Mouse (Mus musculus) C2C12 (cell line): ENCODE data around the gene Rasl10a.

Experiments
- CTCF ChIP-seq: IDR thresholded peaks from one replicate; pipeline ENCODE4 v1.5.1; 2011; ENCODE audit not compliant: control insufficient read depth, insufficient read depth, insufficient read length
- MAX ChIP-seq: IDR thresholded peaks from one replicate; pipeline ENCODE4 v1.6.1; 2011; ENCODE audit warnings: mild to moderate bottlenecking, control low read depth
- USF1 ChIP-seq: IDR thresholded peaks from one replicate; pipeline ENCODE4 v1.6.1; 2011; ENCODE audit warnings: low read depth, mild to moderate bottlenecking, control low read depth, moderate library complexity

DNA sequence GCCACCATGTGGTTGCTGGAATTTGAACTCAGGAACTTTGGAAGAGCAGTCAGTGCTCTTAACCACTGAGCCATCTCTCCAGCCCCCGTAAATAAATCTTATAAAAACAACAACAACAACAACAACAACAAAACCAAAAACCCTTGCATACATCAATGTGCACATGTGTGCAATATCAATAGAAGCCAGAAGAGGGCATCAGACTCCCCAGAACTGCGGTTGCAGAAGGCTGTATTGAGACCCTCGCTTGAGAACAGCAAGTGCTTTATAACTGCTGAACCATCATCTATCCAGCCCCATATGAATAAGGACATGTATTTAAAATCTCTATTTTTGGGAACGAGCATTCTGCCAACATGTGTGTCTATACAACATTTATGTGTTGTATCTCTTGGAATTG, 17.0 kb downstream of the Rasl10a start:
- no peak for TF ChIP-seq CTCF
- no peak for TF ChIP-seq MAX
- TF ChIP-seq USF1: no peak
